Mouse (Mus musculus) intestine, embryonic 16.5 days (tissue): ENCODE data around the gene Trim44. TPM values are rescaled to one million over a fixed set of nuclear protein-coding genes. Genes with fewer than 3 reads are reported as not detected.
A peak's percentile ranks its signal among the peaks of the same experiment; 100 is the strongest.

Experiments used
- ATAC-seq: fragments of 200-750 bp; cut with Nextera tagmentation; 2 replicates; pipeline ENCODE4 v1.8.0; 2017; ENCODE audit warnings: moderate TSS enrichment, moderate library complexity
- H3K27ac ChIP-seq: fragments of 300-500 bp; sonication (generic); 2 replicates; pipeline ENCODE4 v1.5.1; 2014; ENCODE audit warnings: mild to moderate bottlenecking, low read length
- H3K27me3 ChIP-seq: fragments of 300-500 bp; sonication (generic); replicated peaks from 2 replicates; pipeline ENCODE4 v1.6.1; 2014; ENCODE audit warnings: low read length, control low read depth, mixed read lengths; ENCODE audit not compliant: control insufficient read depth, insufficient read depth
- H3K36me3 ChIP-seq: fragments of 300-500 bp; sonication (generic); 2 replicates; pipeline ENCODE4 v1.6.1; 2014; ENCODE audit warnings: low read length, control low read depth; ENCODE audit not compliant: control insufficient read depth, insufficient read depth
- H3K4me1 ChIP-seq: fragments of 300-500 bp; sonication (generic); 2 replicates; pipeline ENCODE4 v1.6.1; 2014; ENCODE audit warnings: low read length, control low read depth, mixed read lengths; ENCODE audit not compliant: control insufficient read depth, insufficient read depth
- H3K4me2 ChIP-seq: fragments of 300-500 bp; sonication (generic); 2 replicates; pipeline ENCODE4 v1.6.1; 2014; ENCODE audit warnings: low read depth, low read length, control low read depth
- H3K4me3 ChIP-seq: fragments of 300-500 bp; sonication (generic); 2 replicates; pipeline ENCODE4 v1.5.1; 2014; ENCODE audit warnings: mild to moderate bottlenecking, low read length
- H3K9ac ChIP-seq: fragments of 300-500 bp; sonication (generic); 2 replicates; pipeline ENCODE4 v1.6.1; 2014; ENCODE audit warnings: low read depth, low read length
- H3K9me3 ChIP-seq: fragments of 300-500 bp; sonication (generic); 2 replicates; pipeline ENCODE4 v1.6.1; 2016; ENCODE audit warnings: low read length, control low read depth; ENCODE audit not compliant: control insufficient read depth
- WGBS: fragments of 180-500 bp; shearing (Covaris S2); extraction: QIAGEN DNeasy Blood & Tissue Kit; methylation state at CpG from one replicate; pipeline ENCODE4 v1.1.7; 2014; 5-methylcytosine and 5-hydroxymethylcytosine counted together
- polyA plus RNA-seq: library from polyadenylated mRNA; unstranded; fragments of >200 nt; fragmentation: Nextera tagmentation; extraction: Ambion mirVana; gene quantifications from 2 replicates; pipeline ENCODE4 v1.2.1, GENCODE M21; 2015

Trim44 gene
- polyA plus RNA-seq, 1 experiment from 2014 or later: 10.2 TPM

- Histone ChIP-seq H3K4me2 (no peak overlapping the region), H3K27ac (no peak overlapping the region)
- ATAC-seq: no peak
Measured at GRCm38 (mm10) chr2:102287369-102287768, 120.3 kb downstream of the Trim44 start.

GRCm38 (mm10) chr2:102282081-102282480 is 125.5 kb downstream of the Trim44 start:
- no peak overlapping the region for H3K9ac ChIP-seq
- no peak overlapping the region for H3K4me3 ChIP-seq
- H3K27me3 ChIP-seq: no peaks in the 10 kb centered on the region
- H3K4me2 ChIP-seq: no peak overlapping the region
- 82% methylated on average over 7 of the region's 7 CpGs for WGBS
- H3K4me1 ChIP-seq: no peaks in the 10 kb centered on the region
- no peak for ATAC-seq
- no peaks in the 10 kb centered on the region for H3K9me3 ChIP-seq
- no peaks in the 10 kb centered on the region for H3K36me3 ChIP-seq
- no peak overlapping the region for H3K27ac ChIP-seq

More at GRCm38 (mm10) chr2:102287369-102287768, 120.3 kb downstream of the Trim44 start:
- Histone ChIP-seq H3K9me3 (no peaks in the 10 kb centered on the region), H3K4me3 (no peak overlapping the region), H3K9ac (no peak overlapping the region), H3K4me1 (no peaks in the 10 kb centered on the region), H3K36me3 (no peaks in the 10 kb centered on the region), H3K27me3 (no peaks in the 10 kb centered on the region)
- WGBS: 78% methylated on average over 3 of the region's 3 CpGs

DNA sequence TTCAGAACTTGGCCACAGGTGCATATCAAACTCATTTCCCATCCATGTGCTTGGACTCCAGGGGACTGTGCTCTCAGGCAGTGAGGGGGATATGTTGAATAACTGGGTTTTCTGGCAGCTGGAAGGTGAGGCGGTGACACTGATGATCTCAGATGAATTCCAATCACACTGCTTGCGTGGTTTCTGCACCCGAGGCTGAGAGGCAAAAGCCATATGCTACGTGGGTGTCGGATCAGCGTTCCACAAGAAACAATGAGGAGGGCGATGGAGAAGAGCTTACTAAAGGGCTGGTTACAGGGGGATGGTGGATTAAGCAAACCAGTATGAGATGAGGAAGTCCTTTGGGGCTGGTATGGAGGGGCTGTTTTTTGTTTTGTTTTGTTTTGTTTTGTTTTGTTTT is 127.8 kb downstream of the Trim44 start:
- H3K4me1 ChIP-seq: no peaks in the 10 kb centered on the region
- H3K4me2 ChIP-seq: no peak overlapping the region
- no peak overlapping the region for H3K4me3 ChIP-seq
- no peak overlapping the region for H3K27ac ChIP-seq
- no peak for ATAC-seq
- H3K9me3 ChIP-seq: no peaks in the 10 kb centered on the region
- no peaks in the 10 kb centered on the region for H3K27me3 ChIP-seq
- H3K36me3 ChIP-seq: no peaks in the 10 kb centered on the region
- WGBS: 82% methylated on average over 7 of the region's 7 CpGs
- no peak overlapping the region for H3K9ac ChIP-seq

- H3K9ac ChIP-seq: no peak overlapping the region
- no peak overlapping the region for H3K27ac ChIP-seq
- ATAC-seq: no peak
- H3K9me3 ChIP-seq: no peaks in the 10 kb centered on the region
- no peaks in the 10 kb centered on the region for H3K27me3 ChIP-seq
- no peak overlapping the region for H3K4me2 ChIP-seq
- no peaks in the 10 kb centered on the region for H3K36me3 ChIP-seq
- no peaks in the 10 kb centered on the region for H3K4me1 ChIP-seq
- H3K4me3 ChIP-seq: no peak overlapping the region
- WGBS: 59% methylated on average over 1 of the region's 1 CpGs
Measured at GRCm38 (mm10) chr2:102277946-102278345, 129.7 kb downstream of the Trim44 start.

- Histone ChIP-seq H3K27ac (no peak overlapping the region), H3K4me1 (no peaks in the 10 kb centered on the region), H3K27me3 (no peaks in the 10 kb centered on the region), H3K36me3 (no peaks in the 10 kb centered on the region), H3K9ac (no peak overlapping the region), H3K4me2 (no peak overlapping the region), H3K9me3 (no peaks in the 10 kb centered on the region), H3K4me3 (no peak overlapping the region)
- no peak for ATAC-seq
- WGBS: 72% methylated on average over 7 of the region's 7 CpGs
Measured at GRCm38 (mm10) chr2:102273280-102273679, 134.3 kb downstream of the Trim44 start.

GRCm38 (mm10) chr2:102267582-102268339 is 139.9 kb downstream of the Trim44 start:
- Histone ChIP-seq H3K36me3 (no peaks in the 10 kb centered on the region), H3K27me3 (no peaks in the 10 kb centered on the region), H3K4me2 (no peak overlapping the region), H3K9me3 (no peaks in the 10 kb centered on the region), H3K4me1 (no peaks in the 10 kb centered on the region), H3K4me3 (no peak overlapping the region), H3K27ac (no peak overlapping the region), H3K9ac (no peak overlapping the region)
- WGBS: 68% methylated on average over 13 of the region's 13 CpGs
- no peak for ATAC-seq

- H3K4me2 ChIP-seq: no peak overlapping the region
- WGBS: 90% methylated on average over 3 of the region's 3 CpGs
- no peak overlapping the region for H3K27ac ChIP-seq
- ATAC-seq: no peak
- H3K9ac ChIP-seq: no peak overlapping the region
- H3K4me1 ChIP-seq: no peaks in the 10 kb centered on the region
- H3K4me3 ChIP-seq: no peak overlapping the region
- H3K27me3 ChIP-seq: no peaks in the 10 kb centered on the region
- H3K36me3 ChIP-seq: no peaks in the 10 kb centered on the region
- no peaks in the 10 kb centered on the region for H3K9me3 ChIP-seq
Measured at GRCm38 (mm10) chr2:102266911-102267310, 140.7 kb downstream of the Trim44 start.

DNA sequence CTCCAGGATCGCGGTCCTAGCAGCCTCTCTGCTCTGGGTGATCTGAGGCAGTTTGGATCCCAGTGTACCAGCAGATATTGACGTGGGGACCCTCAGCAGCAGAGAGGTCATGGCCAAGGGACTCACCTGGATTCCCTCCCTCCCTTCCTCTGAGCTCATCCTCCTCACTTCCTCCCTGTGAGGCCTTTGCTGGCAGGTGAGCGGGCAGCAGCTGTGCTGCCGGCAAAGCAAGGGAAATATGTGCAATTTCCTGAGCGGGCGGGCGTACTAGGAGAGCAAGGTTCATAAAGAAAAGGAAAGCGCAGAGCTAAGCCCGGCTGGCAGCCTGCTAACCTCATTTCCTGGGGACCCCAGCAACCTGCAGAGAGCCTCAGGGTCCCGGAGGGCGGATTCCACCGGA is 148.5 kb downstream of the Trim44 start:
- Histone ChIP-seq H3K36me3 (no peaks in the 10 kb centered on the region), H3K4me3 (peak overlapping the region; percentile 24), H3K4me2 (peak overlapping the region; percentile 46), H3K27ac (no peak overlapping the region), H3K27me3 (no peaks in the 10 kb centered on the region), H3K4me1 (peaks cover 19% of the 10 kb centered on the region), H3K9ac (no peak overlapping the region), H3K9me3 (no peaks in the 10 kb centered on the region)
- peak; percentile 89 for ATAC-seq
- WGBS: 10% methylated on average over 13 of the region's 13 CpGs

DNA sequence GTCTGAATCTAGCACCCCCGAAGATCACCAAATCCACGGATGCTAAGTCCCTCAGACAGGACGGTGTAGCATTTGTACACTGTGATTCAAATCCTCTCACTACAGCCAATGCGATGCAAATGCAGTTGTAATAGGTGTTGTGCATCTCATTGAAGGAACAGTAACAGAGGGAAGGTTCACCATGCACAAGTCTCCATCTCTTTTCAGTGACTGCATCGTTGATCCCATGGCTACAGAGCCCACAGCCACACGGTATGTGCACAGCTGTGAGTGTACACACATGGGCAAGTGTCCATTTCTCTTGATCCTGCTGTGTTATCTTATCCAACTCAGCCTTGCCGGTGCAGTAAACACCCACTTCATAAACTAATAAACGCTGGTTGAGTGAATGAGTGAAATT is 148.9 kb downstream of the Trim44 start:
- Histone ChIP-seq H3K36me3 (no peaks in the 10 kb centered on the region), H3K4me2 (peak overlapping the region; percentile 46), H3K4me1 (peaks cover 19% of the 10 kb centered on the region), H3K9me3 (no peaks in the 10 kb centered on the region), H3K4me3 (no peak overlapping the region), H3K27me3 (no peaks in the 10 kb centered on the region), H3K27ac (no peak overlapping the region), H3K9ac (no peak overlapping the region)
- ATAC-seq: peak; percentile 60
- 31% methylated on average over 8 of the region's 8 CpGs for WGBS
